Mouse (Mus musculus): ENCODE measurements at regions not wholly inside any gene's neighbourhood (a gene's known extent, or its start where the extent isn't known, plus 50 kb on each side); places are given as distances from the start of the nearest gene placed in this dataset.
"Not testable (repeated sequence)": the region's sequence is repeated elsewhere in the genome, so short reads cannot be mapped to it uniquely, and the experiment has no call there.

DNA sequence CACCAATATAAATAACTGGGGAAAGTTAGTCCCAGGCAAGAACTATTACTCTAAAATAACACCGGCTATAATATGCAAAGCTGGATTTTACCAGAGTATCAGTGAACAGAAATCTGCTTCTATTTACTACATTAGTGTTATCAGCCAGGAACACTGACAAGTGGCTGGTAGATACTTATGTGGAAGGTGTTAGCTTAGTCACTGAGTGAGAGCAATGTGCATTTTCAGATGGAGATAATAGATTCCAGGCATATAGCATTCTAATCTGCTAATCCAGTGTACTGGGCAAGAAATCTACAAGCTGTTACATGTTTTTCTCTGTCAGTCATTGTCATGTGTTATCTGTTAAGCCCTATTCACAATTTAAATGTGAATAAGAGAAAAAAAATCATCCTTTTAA is 1054.6 kb upstream of the Rag2 start:
- in situ Hi-C loops (cut with MboI, MseI) = loop anchor here in 1 of 2 experiments (5.0 kb wide), 1 partner anchor 217 kb away; no protein-coding TSS in a partner anchor

DNA sequence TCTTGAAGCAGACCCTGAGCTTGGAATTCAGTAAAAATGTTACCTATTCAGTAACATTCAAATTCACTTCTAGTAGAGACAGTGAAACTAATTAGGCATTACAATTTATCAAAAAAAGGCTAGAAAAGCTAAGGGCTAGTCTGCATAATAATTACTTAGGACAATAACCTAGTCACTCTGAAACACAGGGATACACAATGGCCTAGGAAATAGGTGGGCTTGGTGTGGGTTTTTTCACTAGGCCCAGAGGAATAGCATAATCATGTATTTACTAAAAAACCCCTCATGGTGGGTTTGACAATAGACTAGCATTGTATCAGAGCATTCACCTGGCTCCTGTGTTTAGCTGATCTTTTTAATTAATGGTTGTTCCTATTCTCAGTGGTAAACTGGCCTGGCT is 1033.9 kb upstream of the Rag2 start:
- in situ Hi-C loops (cut with MboI, MseI) = not testable (repeated sequence)

DNA sequence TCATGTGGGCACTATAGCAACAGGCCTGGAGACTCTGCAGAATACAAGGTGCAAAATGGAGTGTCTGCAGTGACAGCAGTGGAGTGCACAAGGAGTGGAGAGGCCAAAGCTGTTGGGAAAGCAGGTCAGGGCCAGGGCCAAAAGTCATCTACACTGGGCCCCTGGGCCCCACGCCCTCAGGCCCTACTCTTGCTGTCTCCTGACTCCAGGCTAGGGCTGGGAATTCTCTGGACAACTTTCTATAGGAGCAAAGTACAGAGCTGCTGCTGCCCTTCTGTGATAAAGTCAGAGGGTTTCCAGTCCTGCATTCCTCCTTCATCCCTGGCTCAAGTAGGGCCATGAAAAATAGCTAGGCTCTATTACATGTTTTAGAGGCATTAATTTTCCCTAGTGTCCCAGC is 998.3 kb upstream of the Rag2 start:
- in situ Hi-C loops (cut with MboI, MseI) = not testable (repeated sequence)

DNA sequence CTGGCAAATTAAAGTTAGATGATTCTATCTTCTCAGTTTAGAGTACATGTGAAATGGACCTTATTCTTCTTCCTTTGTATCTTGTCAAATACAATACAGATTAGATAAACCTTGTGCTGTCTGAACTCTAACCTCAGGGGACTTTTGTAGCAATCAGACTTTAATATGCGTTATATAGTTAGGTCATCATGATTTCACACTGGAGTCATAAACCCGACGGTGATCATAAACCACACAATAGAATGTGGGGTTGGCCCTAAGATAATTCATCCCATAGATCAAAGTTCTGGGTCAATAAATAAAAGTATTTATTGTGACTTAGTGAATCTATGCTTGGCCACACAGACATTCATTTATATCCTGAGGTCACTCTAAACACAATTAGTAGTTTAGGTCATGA is 971.8 kb upstream of the Rag2 start:
- in situ Hi-C loops (cut with MboI, MseI) = not testable (repeated sequence)

DNA sequence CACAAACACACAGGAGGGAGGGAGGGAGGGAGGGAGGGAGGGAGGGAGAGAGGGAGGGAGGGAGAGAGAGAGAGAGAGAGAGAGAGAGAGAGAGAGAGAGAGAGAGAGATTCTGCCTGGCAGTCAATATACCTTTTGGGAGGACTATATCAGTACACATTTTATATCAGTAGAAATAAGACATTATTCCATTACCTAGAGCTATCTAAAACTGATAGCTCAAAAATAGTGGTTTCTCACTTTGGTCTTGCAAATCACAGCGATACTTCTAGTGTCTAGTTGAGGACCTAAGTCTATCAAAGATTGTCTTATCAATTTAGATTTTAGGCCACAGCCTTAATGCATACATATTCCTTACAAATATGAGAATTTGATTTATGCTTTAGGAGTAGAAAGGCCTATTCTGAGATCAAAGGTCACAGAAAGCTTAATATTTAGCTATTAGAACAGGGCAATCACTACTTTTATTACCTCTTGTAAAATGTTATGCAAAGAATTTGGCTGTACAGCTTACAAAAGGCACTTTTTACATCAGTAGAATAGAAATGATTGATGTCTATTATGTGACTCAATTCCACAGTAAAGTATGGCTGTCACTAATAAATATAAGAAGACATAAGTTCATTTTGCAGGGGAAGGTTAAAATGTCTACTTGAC is 953.0 kb upstream of the Rag2 start:
- in situ Hi-C loops (cut with MboI, MseI) = not testable (repeated sequence)

DNA sequence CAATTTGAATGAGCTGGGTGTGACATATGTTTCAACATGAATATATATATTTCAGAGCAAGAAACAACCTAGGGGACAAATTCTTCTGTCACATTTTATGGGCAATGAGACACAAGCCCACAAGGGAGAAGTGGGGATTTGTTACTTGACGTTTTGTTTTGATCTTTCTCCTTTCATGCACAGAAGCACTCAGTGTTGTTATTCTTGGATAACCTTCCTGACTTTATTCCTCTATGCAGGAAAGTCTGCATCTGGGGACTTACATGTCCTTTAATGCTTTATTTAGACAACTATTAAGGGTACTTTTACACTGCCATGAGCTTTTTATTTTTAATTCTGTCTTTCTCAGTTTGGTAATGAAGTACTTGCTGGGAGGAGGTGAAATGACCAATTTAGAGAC is 916.1 kb upstream of the Rag2 start:
- in situ Hi-C loops (cut with MboI, MseI) = loop anchor here (5.0 to 25.0 kb wide), 2 partner anchors 104 to 106 kb away; no protein-coding TSS in a partner anchor

DNA sequence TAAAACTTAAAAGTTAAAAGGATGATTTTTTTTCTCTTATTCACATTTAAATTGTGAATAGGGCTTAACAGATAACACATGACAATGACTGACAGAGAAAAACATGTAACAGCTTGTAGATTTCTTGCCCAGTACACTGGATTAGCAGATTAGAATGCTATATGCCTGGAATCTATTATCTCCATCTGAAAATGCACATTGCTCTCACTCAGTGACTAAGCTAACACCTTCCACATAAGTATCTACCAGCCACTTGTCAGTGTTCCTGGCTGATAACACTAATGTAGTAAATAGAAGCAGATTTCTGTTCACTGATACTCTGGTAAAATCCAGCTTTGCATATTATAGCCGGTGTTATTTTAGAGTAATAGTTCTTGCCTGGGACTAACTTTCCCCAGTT is 881.2 kb upstream of the Rag2 start:
- in situ Hi-C loops (cut with MboI, MseI) = not testable (repeated sequence)

DNA sequence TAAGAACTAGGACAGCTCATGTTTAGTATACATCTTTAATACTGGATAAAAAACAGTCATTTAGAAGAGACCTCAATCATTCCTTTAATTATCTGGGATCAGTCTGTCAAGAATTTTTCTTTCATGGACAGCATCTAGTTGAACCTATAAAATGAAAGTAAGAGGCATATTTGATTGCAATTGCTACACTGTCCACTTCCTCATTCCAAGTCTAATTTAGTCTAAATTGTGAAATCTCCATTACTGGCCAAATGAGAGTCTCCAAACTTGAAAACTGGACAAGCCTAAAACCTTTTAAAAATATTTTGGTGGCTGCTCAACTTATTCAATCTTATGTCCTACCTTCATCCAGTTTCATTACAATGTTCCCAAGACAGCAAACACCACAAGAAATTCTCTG is 869.5 kb upstream of the Rag2 start:
- in situ Hi-C loops (cut with MboI, MseI) = not testable (repeated sequence)

DNA sequence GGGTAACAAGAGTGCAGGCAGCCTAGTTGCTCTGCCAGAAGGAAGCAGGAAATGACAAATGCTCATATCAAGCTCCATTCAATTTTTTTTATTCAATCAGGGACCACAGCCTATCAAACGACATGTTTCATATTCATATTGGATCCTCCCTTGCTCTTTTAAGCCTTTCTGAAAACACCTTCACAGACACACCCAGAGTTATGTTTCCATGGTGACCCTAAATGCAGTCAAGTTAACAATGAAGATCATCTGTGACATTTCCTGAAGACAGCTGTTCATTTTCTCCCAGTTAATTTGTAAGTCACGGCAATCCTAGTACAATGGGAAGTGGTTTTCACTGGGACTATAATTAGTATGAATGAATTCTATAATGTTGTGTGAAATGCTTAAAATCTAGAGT is 839.1 kb upstream of the Rag2 start:
- in situ Hi-C loops (cut with MboI, MseI) = loop anchor here (5.0 to 10.0 kb wide), 2 partner anchors 218 to 231 kb away; no protein-coding TSS in a partner anchor

DNA sequence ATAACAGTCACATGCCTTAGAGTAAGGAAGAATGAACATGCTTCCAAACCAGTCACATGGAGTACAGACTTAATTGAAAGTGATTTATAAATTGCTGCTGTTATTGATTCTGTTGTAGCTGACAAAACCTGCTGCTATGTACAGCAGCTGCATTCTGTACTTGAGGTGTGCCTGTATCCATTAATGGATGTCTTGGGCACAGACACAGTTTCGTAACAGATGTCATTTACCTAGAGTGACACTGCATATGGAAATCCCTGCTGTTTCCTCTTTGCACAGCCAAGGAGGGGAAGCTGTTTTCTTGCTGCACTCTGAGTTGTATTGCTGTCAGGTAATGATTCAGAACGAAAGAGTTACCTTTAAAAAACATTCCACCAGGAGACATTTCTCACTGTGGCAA is 828.9 kb upstream of the Rag2 start:
- in situ Hi-C loops (cut with MboI, MseI) = no loop called here

DNA sequence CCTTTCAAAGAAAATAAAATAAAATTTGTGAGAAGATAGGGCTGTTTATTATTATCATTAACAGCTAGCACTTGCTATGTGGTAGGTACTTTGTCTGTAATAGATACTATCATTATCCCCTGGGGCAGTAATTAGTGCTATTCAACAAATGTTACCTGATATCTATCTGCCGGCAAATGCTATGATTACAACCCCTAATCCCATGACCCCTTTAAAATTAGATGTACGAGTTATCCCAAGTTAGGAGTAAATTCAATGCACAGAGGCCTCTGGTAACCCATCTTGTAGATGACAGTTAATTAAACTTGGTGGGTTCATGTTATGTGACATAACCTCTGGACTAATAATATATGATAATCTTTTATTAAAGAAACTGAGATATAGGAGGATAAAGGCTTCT is 827.7 kb upstream of the Rag2 start:
- in situ Hi-C loops (cut with MboI, MseI) = no loop called here

DNA sequence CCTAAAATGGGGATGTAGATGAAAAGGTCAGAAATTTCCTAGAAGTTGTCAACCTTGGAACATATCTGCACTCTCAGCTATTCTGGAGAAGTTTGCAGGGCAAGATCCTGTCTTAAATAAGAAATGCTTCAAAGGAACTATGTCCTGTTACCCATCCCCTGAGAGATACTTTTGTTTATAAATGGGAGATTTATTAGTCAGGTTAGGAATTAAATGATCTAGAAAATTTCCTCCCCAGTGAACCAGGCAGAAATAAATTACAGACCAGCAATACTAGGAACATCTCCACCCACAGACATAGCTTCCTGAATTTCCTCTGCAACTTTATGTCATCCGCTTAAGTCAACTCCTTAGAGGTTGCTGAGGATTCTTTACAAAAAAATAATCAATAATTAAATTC is 827.0 kb upstream of the Rag2 start:
- in situ Hi-C loops (cut with MboI, MseI) = no loop called here

DNA sequence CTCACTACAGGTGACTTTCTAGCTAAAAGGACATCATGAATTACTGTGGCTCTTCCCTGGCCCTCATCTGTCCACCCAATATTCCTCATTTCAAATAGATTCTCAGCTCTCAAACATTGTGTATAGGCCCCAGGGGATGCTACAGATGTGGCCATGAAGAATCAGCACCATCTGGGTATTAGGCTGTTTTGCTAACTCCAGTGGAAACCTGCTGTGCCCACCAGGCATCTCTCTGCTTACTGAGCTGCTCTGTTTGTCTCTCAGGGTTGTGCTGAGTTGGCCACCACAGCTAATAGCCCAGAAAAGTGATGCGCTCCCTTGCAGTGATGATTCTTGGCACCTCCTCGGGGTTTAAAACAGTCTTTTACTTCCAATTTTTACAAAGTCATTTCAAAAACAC is 812.0 kb upstream of the Rag2 start:
- in situ Hi-C loops (cut with MboI, MseI) = loop anchor here in 1 of 2 experiments (10.0 to 25.0 kb wide), 2 partner anchors 100 to 1788 kb away; no protein-coding TSS in a partner anchor

DNA sequence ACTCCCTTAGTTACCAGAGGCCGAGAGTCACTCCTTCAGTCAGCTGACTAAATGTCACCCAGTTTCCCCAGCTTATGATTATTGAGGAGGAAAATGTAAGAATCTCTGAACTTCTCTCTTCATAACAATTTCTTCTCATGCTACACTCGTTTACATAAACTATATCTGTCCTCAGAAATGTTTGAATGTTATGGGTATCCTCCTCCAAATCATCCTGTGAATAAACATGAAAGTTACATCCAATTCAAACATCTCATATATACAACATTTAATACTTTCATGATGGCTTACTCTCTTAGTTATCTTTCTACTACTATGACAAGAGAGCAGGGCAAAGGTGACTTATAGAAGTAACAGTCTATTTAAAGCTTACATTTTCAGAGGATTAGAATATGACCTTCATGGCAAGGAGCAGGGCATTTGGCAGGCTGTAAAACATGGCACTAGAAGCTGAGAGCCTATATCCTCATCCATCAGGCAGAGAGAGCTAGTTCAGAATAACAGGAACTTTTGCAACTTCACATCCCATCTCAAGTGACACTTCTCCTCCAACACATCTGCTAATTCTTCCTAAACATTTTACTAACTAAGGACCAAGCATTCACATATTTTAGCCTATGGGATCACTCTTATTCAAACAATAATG is 809.8 kb upstream of the Rag2 start:
- in situ Hi-C loops (cut with MboI, MseI) = loop anchor here in 1 of 2 experiments (10.0 to 25.0 kb wide), 2 partner anchors 102 to 1790 kb away; no protein-coding TSS in a partner anchor

DNA sequence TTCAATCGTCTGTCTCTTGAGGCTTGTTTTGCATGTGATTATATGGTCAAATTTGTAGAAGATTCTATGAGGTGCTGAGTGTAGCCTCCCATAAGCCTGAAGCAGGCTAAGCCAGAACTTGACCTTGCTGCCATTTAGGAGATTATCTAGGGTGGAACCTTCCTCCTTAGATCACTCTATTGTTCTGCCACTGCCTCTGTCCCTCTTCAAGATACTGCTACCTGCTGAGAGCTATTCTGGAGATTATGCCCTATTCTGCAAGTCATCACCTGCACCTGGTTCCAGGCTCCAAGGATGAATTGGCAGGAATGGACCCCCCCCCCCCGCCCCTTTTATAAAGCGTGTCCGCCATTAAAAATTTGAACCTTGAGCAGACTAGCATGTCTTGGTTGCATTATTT is 790.5 kb upstream of the Rag2 start:
- in situ Hi-C loops (cut with MboI, MseI) = no loop called here

DNA sequence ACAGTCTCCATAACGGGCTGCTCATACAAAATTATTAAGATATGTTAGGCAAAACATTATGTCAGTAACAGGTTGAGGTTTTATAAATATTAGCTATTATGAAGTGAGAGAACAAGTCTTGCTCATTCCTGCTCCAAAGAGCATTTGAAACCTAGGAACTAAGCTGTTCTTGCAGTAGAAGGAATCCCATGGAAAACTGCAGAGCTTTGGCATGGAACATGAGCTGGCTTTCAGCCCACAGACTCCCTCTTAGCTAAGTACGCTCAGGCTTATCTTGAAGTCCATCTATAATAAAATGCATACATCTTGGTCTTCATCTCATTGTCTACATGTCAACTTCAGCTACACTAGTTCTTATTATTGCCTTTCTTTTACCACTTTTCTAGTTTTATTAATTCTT is 766.7 kb upstream of the Rag2 start:
- in situ Hi-C loops (cut with MboI, MseI) = no loop called here

DNA sequence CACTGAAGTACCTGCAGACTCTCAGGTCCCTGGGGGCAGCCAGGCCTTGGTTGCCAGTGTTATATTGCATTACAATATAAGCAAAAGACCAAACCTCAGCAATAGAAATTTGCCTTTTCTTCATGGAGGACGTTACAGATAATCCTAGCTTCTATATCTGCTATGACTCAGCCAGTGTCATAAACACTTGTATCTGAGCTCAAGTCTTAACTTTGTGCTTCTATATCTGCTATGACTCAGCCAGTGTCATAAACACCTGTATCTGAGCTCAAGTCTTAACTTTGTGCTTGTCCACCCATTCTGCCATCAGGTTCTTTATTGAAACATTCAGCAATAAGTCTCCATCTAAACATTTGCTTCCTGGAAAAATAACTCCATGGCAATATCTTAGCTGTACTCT is 759.0 kb upstream of the Rag2 start:
- in situ Hi-C loops (cut with MboI, MseI) = no loop called here

All from T-helper 17 cell (primary cell).